Mouse (Mus musculus): Measurements from ENCODE around the gene 2610044O15Rik8. TPM values are rescaled to one million over a fixed set of nuclear protein-coding genes. Genes with fewer than 3 reads are reported as not detected.
A peak's percentile ranks its signal among the peaks of the same experiment; 100 is the strongest.
"Not testable (repeated sequence)": the region's sequence is repeated elsewhere in the genome, so short reads cannot be mapped to it uniquely, and the experiment has no call there.

The 2610044O15Rik8 gene
- 21.1 and 21.5 TPM in 2 replicates for polyA plus RNA-seq (2016; fragmentation: Nextera tagmentation; extraction: Ambion mirVana)

- peaks cover 15% of the 10 kb centered on the region for H3K4me1 ChIP-seq
- H3K9me3 ChIP-seq: no peaks in the 10 kb centered on the region
- no peaks in the 10 kb centered on the region for H3K27me3 ChIP-seq (ENCODE audit: poor library complexity, severe bottlenecking)
- 1% methylated on average over 18 of the region's 18 CpGs for WGBS
- H3K27ac ChIP-seq: peak within 1 kb of the TSS; percentile 91
- H3K36me3 ChIP-seq (replicated peaks): 0 out of 2 replicates have a peak, but pooled peaks cover 2% of the 10 kb centered on the region
- DNase-seq (ENCODE audit: extremely low spot score, low spot score): peak; percentile 87
- H3K4me3 ChIP-seq: peak within 1 kb of the TSS; percentile 70
Observed at GRCm38 (mm10) chr8:129234027-129234733, at the start of gene 2610044O15Rik8. TSS of gene 2610044O15Rik8 (minus strand) at chr8:129234406.

GRCm38 (mm10) chr8:129265918-129266317 is 31.7 kb upstream of the 2610044O15Rik8 start:
- Histone ChIP-seq H3K27ac (no peak overlapping the region), H3K4me3 (no peak overlapping the region), H3K36me3 (replicated peaks) (peaks cover 49% of the 10 kb centered on the region), H3K4me1 (peaks cover 7% of the 10 kb centered on the region), H3K9me3 (peaks cover 44% of the 10 kb centered on the region), H3K27me3 (ENCODE audit: poor library complexity, severe bottlenecking) (no peaks in the 10 kb centered on the region)
- no peak for DNase-seq (ENCODE audit: extremely low spot score, low spot score)
- 96% methylated on average over 1 of the region's 1 CpGs for WGBS

GRCm38 (mm10) chr8:129264296-129264695 is 30.1 kb upstream of the 2610044O15Rik8 start:
- H3K4me3 ChIP-seq: peak overlapping the region; percentile 61
- H3K27ac ChIP-seq: no peak overlapping the region
- peaks cover 7% of the 10 kb centered on the region for H3K4me1 ChIP-seq
- DNase-seq (ENCODE audit: extremely low spot score, low spot score): no peak
- H3K36me3 ChIP-seq (replicated peaks): peaks cover 32% of the 10 kb centered on the region
- 86% methylated on average over 2 of the region's 2 CpGs for WGBS
- H3K9me3 ChIP-seq: peaks cover 30% of the 10 kb centered on the region
- H3K27me3 ChIP-seq (ENCODE audit: poor library complexity, severe bottlenecking): no peaks in the 10 kb centered on the region

GRCm38 (mm10) chr8:129263211-129263927 is 29.2 kb upstream of the 2610044O15Rik8 start:
- H3K4me1 ChIP-seq; H3K27me3 ChIP-seq (ENCODE audit: poor library complexity, severe bottlenecking): not testable (repeated sequence)
- Histone ChIP-seq H3K4me3 (peak overlapping the region; percentile 61), H3K27ac (peak overlapping the region; percentile 86), H3K36me3 (replicated peaks) (peaks cover 23% of the 10 kb centered on the region), H3K9me3 (peaks cover 21% of the 10 kb centered on the region)
- DNase-seq (ENCODE audit: extremely low spot score, low spot score): peak; percentile 72
- under 1% methylated on average over 24 of the region's 24 CpGs for WGBS

GRCm38 (mm10) chr8:129233664-129234026 is 561 bp downstream of the 2610044O15Rik8 start:
- Histone ChIP-seq H3K4me1 (peaks cover 15% of the 10 kb centered on the region), H3K4me3 (peak overlapping the region; percentile 70), H3K27me3 (ENCODE audit: poor library complexity, severe bottlenecking) (no peaks in the 10 kb centered on the region), H3K9me3 (no peaks in the 10 kb centered on the region), H3K36me3 (replicated peaks) (0 out of 2 replicates have a peak, but pooled peaks cover 2% of the 10 kb centered on the region), H3K27ac (peak overlapping the region; percentile 91)
- no peak for DNase-seq (ENCODE audit: extremely low spot score, low spot score)
- WGBS: 3% methylated on average over 9 of the region's 9 CpGs

Other genes starting within 250 kb of the 2610044O15Rik8 start
- not detected in 2 replicates for gene Ccdc7a, start 168.9 kb downstream of the 2610044O15Rik8 start, polyA plus RNA-seq (2016; fragmentation: Nextera tagmentation; extraction: Ambion mirVana)
- not detected in 2 replicates for gene Ccdc7b, start 167.3 kb downstream of the 2610044O15Rik8 start, polyA plus RNA-seq (2016; fragmentation: Nextera tagmentation; extraction: Ambion mirVana)
- not detected in 2 replicates for gene Gm10999, start 102.7 kb downstream of the 2610044O15Rik8 start, polyA plus RNA-seq (2016; fragmentation: Nextera tagmentation; extraction: Ambion mirVana)